Mouse (Mus musculus): Measurements from ENCODE around the gene Fcho2.
"Not testable (repeated sequence)": the region's sequence is repeated elsewhere in the genome, so short reads cannot be mapped to it uniquely, and the experiment has no call there.

Fcho2 gene

GRCm38 (mm10) chr13:98815147-98815785 lies at the start of gene Fcho2:
TSS of gene Fcho2 (minus strand) at chr13:98815449.
- peak; percentile 93 for DNase-seq (ENCODE audit: low spot score in 2 of 2)

- no peak for DNase-seq (ENCODE audit: low spot score in 2 of 2)
Observed at GRCm38 (mm10) chr13:98855291-98855690, 40.0 kb upstream of the Fcho2 start.

GRCm38 (mm10) chr13:98845794-98846193 lies 30.5 kb upstream of the Fcho2 start:
- DNase-seq (ENCODE audit: low spot score in 2 of 2), result no peak

- DNase-seq (ENCODE audit: low spot score in 2 of 2), result no peak
Observed at GRCm38 (mm10) chr13:98836423-98837088, 21.3 kb upstream of the Fcho2 start.

- no peak for DNase-seq (ENCODE audit: low spot score in 2 of 2)
Observed at GRCm38 (mm10) chr13:98835740-98836139, 20.5 kb upstream of the Fcho2 start.

GRCm38 (mm10) chr13:98834723-98835122 lies 19.5 kb upstream of the Fcho2 start:
- DNase-seq (ENCODE audit: low spot score in 2 of 2), result no peak

GRCm38 (mm10) chr13:98834199-98834598 lies 18.9 kb upstream of the Fcho2 start:
- no peak for DNase-seq (ENCODE audit: low spot score in 2 of 2)

- DNase-seq (ENCODE audit: low spot score in 2 of 2), result no peak
Observed at GRCm38 (mm10) chr13:98832451-98833450, 17.5 kb upstream of the Fcho2 start.

- not testable (repeated sequence) for DNase-seq (ENCODE audit: low spot score in 2 of 2)
Observed at GRCm38 (mm10) chr13:98829026-98829425, 13.8 kb upstream of the Fcho2 start.

GRCm38 (mm10) chr13:98825574-98825973 lies 10.3 kb upstream of the Fcho2 start:
- no peak for DNase-seq (ENCODE audit: low spot score in 2 of 2)

- DNase-seq (ENCODE audit: low spot score in 2 of 2), result no peak
Observed at GRCm38 (mm10) chr13:98819094-98819493, 3.8 kb upstream of the Fcho2 start.

- DNase-seq (ENCODE audit: low spot score in 2 of 2), result no peak
Observed at GRCm38 (mm10) chr13:98818205-98818604, 3.0 kb upstream of the Fcho2 start.

- DNase-seq (ENCODE audit: low spot score in 2 of 2), result no peak
Observed at GRCm38 (mm10) chr13:98817766-98818165, 2.5 kb upstream of the Fcho2 start.

GRCm38 (mm10) chr13:98816981-98817660 lies 1.9 kb upstream of the Fcho2 start:
- not testable (repeated sequence) for DNase-seq (ENCODE audit: low spot score in 2 of 2)

- no peak for DNase-seq (ENCODE audit: low spot score in 2 of 2)
Observed at GRCm38 (mm10) chr13:98816571-98816970, 1.3 kb upstream of the Fcho2 start.

GRCm38 (mm10) chr13:98814275-98815040 lies 791 bp downstream of the Fcho2 start:
- peak in 1 of 2 experiments; percentile 26 for DNase-seq (ENCODE audit: low spot score in 2 of 2)

GRCm38 (mm10) chr13:98813596-98814274 lies 1.5 kb downstream of the Fcho2 start:
- no peak for DNase-seq (ENCODE audit: low spot score in 2 of 2)

GRCm38 (mm10) chr13:98813167-98813566 lies 2.1 kb downstream of the Fcho2 start:
- DNase-seq (ENCODE audit: low spot score in 2 of 2), result no peak

GRCm38 (mm10) chr13:98812285-98812684 lies 3.0 kb downstream of the Fcho2 start:
- DNase-seq (ENCODE audit: low spot score in 2 of 2), result no peak

GRCm38 (mm10) chr13:98810143-98810542 lies 5.1 kb downstream of the Fcho2 start:
- DNase-seq (ENCODE audit: low spot score in 2 of 2), result no peak

All from right cerebral cortex, postnatal 36 days (tissue).